Mouse (Mus musculus): ENCODE measurements at regions not wholly inside any gene's neighbourhood (a gene's known extent, or its start where the extent isn't known, plus 50 kb on each side); places are given as distances from the start of the nearest gene placed in this dataset.

- no peaks in the 10 kb centered on the region for H3K27me3 ChIP-seq (replicated peaks; ENCODE audit: control insufficient read depth, insufficient read depth, low read length)
- no peak overlapping the region for H3K27ac ChIP-seq (ENCODE audit: low read depth, low read length)
- no peak overlapping the region for H3K9ac ChIP-seq (ENCODE audit: low read depth, low read length)
- ATAC-seq = no peak
- no peak overlapping the region for H3K4me3 ChIP-seq (ENCODE audit: low read depth, low read length)
- no peaks in the 10 kb centered on the region for H3K4me1 ChIP-seq (replicated peaks; ENCODE audit: control insufficient read depth, insufficient read depth, low read length)
- WGBS = 95% methylated on average over 1 of the region's 1 CpGs
- H3K36me3 ChIP-seq (ENCODE audit: control insufficient read depth, insufficient read depth) = no peaks in the 10 kb centered on the region
- H3K9me3 ChIP-seq (ENCODE audit: control insufficient read depth) = no peaks in the 10 kb centered on the region
- TF ChIP-seq CTCF (IDR thresholded peaks at IDR 0.05; ENCODE audit: low read depth) = no peak
- H3K4me2 ChIP-seq (replicated peaks; ENCODE audit: low read depth) = no peak overlapping the region
These were observed 480.9 kb upstream of the Mctp2 start for GRCm38 (mm10) chr7:72787306-72787705.

- WGBS = 36% methylated on average over 2 of the region's 2 CpGs
- Histone ChIP-seq H3K4me3 (ENCODE audit: low read depth, low read length) (no peak overlapping the region), H3K36me3 (ENCODE audit: control insufficient read depth, insufficient read depth) (no peaks in the 10 kb centered on the region), H3K9ac (ENCODE audit: low read depth, low read length) (no peak overlapping the region), H3K9me3 (ENCODE audit: control insufficient read depth) (no peaks in the 10 kb centered on the region), H3K27me3 (replicated peaks; ENCODE audit: control insufficient read depth, insufficient read depth, low read length) (no peaks in the 10 kb centered on the region), H3K4me2 (replicated peaks; ENCODE audit: low read depth) (no peak overlapping the region), H3K27ac (ENCODE audit: low read depth, low read length) (no peak overlapping the region), H3K4me1 (replicated peaks; ENCODE audit: control insufficient read depth, insufficient read depth, low read length) (no peaks in the 10 kb centered on the region)
- TF ChIP-seq CTCF (IDR thresholded peaks at IDR 0.05; ENCODE audit: low read depth) = no peak
- no peak for ATAC-seq
These were observed 481.9 kb upstream of the Mctp2 start for GRCm38 (mm10) chr7:72788261-72788660.

- no peaks in the 10 kb centered on the region for H3K36me3 ChIP-seq (ENCODE audit: control insufficient read depth, insufficient read depth)
- no peaks in the 10 kb centered on the region for H3K4me1 ChIP-seq (replicated peaks; ENCODE audit: control insufficient read depth, insufficient read depth, low read length)
- no peak for TF ChIP-seq CTCF (IDR thresholded peaks at IDR 0.05; ENCODE audit: low read depth)
- no peak for ATAC-seq
- WGBS = 84% methylated on average over 3 of the region's 3 CpGs
- H3K27ac ChIP-seq (ENCODE audit: low read depth, low read length) = no peak overlapping the region
- H3K9me3 ChIP-seq (ENCODE audit: control insufficient read depth) = no peaks in the 10 kb centered on the region
- H3K27me3 ChIP-seq (replicated peaks; ENCODE audit: control insufficient read depth, insufficient read depth, low read length) = no peaks in the 10 kb centered on the region
- H3K9ac ChIP-seq (ENCODE audit: low read depth, low read length) = no peak overlapping the region
- no peak overlapping the region for H3K4me3 ChIP-seq (ENCODE audit: low read depth, low read length)
- H3K4me2 ChIP-seq (replicated peaks; ENCODE audit: low read depth) = no peak overlapping the region
These were observed 515.7 kb upstream of the Mctp2 start for GRCm38 (mm10) chr7:72822142-72822541.

- no peak overlapping the region for H3K4me2 ChIP-seq (replicated peaks; ENCODE audit: low read depth)
- H3K27me3 ChIP-seq (replicated peaks; ENCODE audit: control insufficient read depth, insufficient read depth, low read length) = no peaks in the 10 kb centered on the region
- no peak overlapping the region for H3K4me3 ChIP-seq (ENCODE audit: low read depth, low read length)
- no peak for ATAC-seq
- no peaks in the 10 kb centered on the region for H3K4me1 ChIP-seq (replicated peaks; ENCODE audit: control insufficient read depth, insufficient read depth, low read length)
- H3K27ac ChIP-seq (ENCODE audit: low read depth, low read length) = no peak overlapping the region
- no peak for TF ChIP-seq CTCF (IDR thresholded peaks at IDR 0.05; ENCODE audit: low read depth)
- H3K36me3 ChIP-seq (ENCODE audit: control insufficient read depth, insufficient read depth) = no peaks in the 10 kb centered on the region
- WGBS = 82% methylated on average over 3 of the region's 3 CpGs
- H3K9ac ChIP-seq (ENCODE audit: low read depth, low read length) = no peak overlapping the region
- no peaks in the 10 kb centered on the region for H3K9me3 ChIP-seq (ENCODE audit: control insufficient read depth)
These were observed 520.2 kb upstream of the Mctp2 start for GRCm38 (mm10) chr7:72826597-72826996.

- Histone ChIP-seq H3K9me3 (ENCODE audit: control insufficient read depth) (no peaks in the 10 kb centered on the region), H3K27ac (ENCODE audit: low read depth, low read length) (no peak overlapping the region), H3K27me3 (replicated peaks; ENCODE audit: control insufficient read depth, insufficient read depth, low read length) (no peaks in the 10 kb centered on the region), H3K36me3 (ENCODE audit: control insufficient read depth, insufficient read depth) (no peaks in the 10 kb centered on the region), H3K4me1 (replicated peaks; ENCODE audit: control insufficient read depth, insufficient read depth, low read length) (no peaks in the 10 kb centered on the region), H3K4me3 (ENCODE audit: low read depth, low read length) (no peak overlapping the region), H3K4me2 (replicated peaks; ENCODE audit: low read depth) (no peak overlapping the region), H3K9ac (ENCODE audit: low read depth, low read length) (no peak overlapping the region)
- 0 out of 2 replicates have a peak, but pooled peaks have one; percentile 7 for TF ChIP-seq CTCF (IDR thresholded peaks at IDR 0.05; ENCODE audit: low read depth)
- no peak for ATAC-seq
- WGBS = 72% methylated on average over 1 of the region's 1 CpGs
These were observed 529.0 kb upstream of the Mctp2 start for GRCm38 (mm10) chr7:72835423-72835822.

- Histone ChIP-seq H3K4me2 (replicated peaks; ENCODE audit: low read depth) (no peak overlapping the region), H3K27me3 (replicated peaks; ENCODE audit: control insufficient read depth, insufficient read depth, low read length) (no peaks in the 10 kb centered on the region), H3K9me3 (ENCODE audit: control insufficient read depth) (no peaks in the 10 kb centered on the region), H3K4me3 (ENCODE audit: low read depth, low read length) (no peak overlapping the region), H3K27ac (ENCODE audit: low read depth, low read length) (no peak overlapping the region), H3K9ac (ENCODE audit: low read depth, low read length) (no peak overlapping the region), H3K36me3 (ENCODE audit: control insufficient read depth, insufficient read depth) (no peaks in the 10 kb centered on the region), H3K4me1 (replicated peaks; ENCODE audit: control insufficient read depth, insufficient read depth, low read length) (no peaks in the 10 kb centered on the region)
- 86% methylated on average over 4 of the region's 4 CpGs for WGBS
- no peak for TF ChIP-seq CTCF (IDR thresholded peaks at IDR 0.05; ENCODE audit: low read depth)
- no peak for ATAC-seq
These were observed 529.6 kb upstream of the Mctp2 start for GRCm38 (mm10) chr7:72836026-72836425.

- no peak for TF ChIP-seq CTCF (IDR thresholded peaks at IDR 0.05; ENCODE audit: low read depth)
- no peak overlapping the region for H3K4me3 ChIP-seq (ENCODE audit: low read depth, low read length)
- WGBS = 90% methylated on average over 6 of the region's 6 CpGs
- no peaks in the 10 kb centered on the region for H3K27me3 ChIP-seq (replicated peaks; ENCODE audit: control insufficient read depth, insufficient read depth, low read length)
- H3K4me1 ChIP-seq (replicated peaks; ENCODE audit: control insufficient read depth, insufficient read depth, low read length) = no peaks in the 10 kb centered on the region
- no peak overlapping the region for H3K27ac ChIP-seq (ENCODE audit: low read depth, low read length)
- H3K9me3 ChIP-seq (ENCODE audit: control insufficient read depth) = no peaks in the 10 kb centered on the region
- ATAC-seq = no peak
- H3K36me3 ChIP-seq (ENCODE audit: control insufficient read depth, insufficient read depth) = no peaks in the 10 kb centered on the region
- no peak overlapping the region for H3K9ac ChIP-seq (ENCODE audit: low read depth, low read length)
- H3K4me2 ChIP-seq (replicated peaks; ENCODE audit: low read depth) = no peak overlapping the region
These were observed 530.1 kb upstream of the Mctp2 start for GRCm38 (mm10) chr7:72836457-72836985.
